Mouse (Mus musculus) frontal cortex, postnatal 10 days (tissue): ENCODE results near the gene Zfp599.
A peak's percentile ranks its signal among the peaks of the same experiment; 100 is the strongest.
"Not testable (repeated sequence)": the region's sequence is repeated elsewhere in the genome, so short reads cannot be mapped to it uniquely, and the experiment has no call there.

Experiments used
- DNase-seq, 2 experiments: peaks; one replicate each; pipeline ENCODE4 v3.0.0; 2022; ENCODE audit warnings: low spot score in 2 of 2, mixed read lengths in 1 of 2

Zfp599 gene

GRCm38 (mm10) chr9:22259184-22260091, at the start of gene Zfp599:
TSS of gene Zfp599 (minus strand) at chr9:22259895.
- DNase-seq = peak; percentile 34 to 51

GRCm38 (mm10) chr9:22307920-22308262, 48.2 kb upstream of the Zfp599 start:
- DNase-seq = not testable (repeated sequence)

- peak; percentile 92 to 94 for DNase-seq
Observed at GRCm38 (mm10) chr9:22307156-22307919, 47.6 kb upstream of the Zfp599 start, which contains the start of gene Zfp810. TSS of gene Zfp810 (minus strand) at chr9:22307648.

- DNase-seq = no peak
Observed at GRCm38 (mm10) chr9:22306726-22307125, 47.0 kb upstream of the Zfp599 start.

GRCm38 (mm10) chr9:22302199-22302598, 42.5 kb upstream of the Zfp599 start:
- no peak for DNase-seq

GRCm38 (mm10) chr9:22278733-22279132, 19.0 kb upstream of the Zfp599 start:
- no peak for DNase-seq

- DNase-seq = no peak
Observed at GRCm38 (mm10) chr9:22268886-22269285, 9.2 kb upstream of the Zfp599 start.

- no peak for DNase-seq
Observed at GRCm38 (mm10) chr9:22262611-22263010, 2.9 kb upstream of the Zfp599 start.

- no peak for DNase-seq
Observed at GRCm38 (mm10) chr9:22261594-22261993, 1.9 kb upstream of the Zfp599 start.

GRCm38 (mm10) chr9:22260092-22260422, 362 bp upstream of the Zfp599 start:
- DNase-seq = no peak

- DNase-seq = no peak
Observed at GRCm38 (mm10) chr9:22258784-22259183, 911 bp downstream of the Zfp599 start.

- DNase-seq = no peak
Observed at GRCm38 (mm10) chr9:22256579-22256978, 3.1 kb downstream of the Zfp599 start.

- no peak for DNase-seq
Observed at GRCm38 (mm10) chr9:22244242-22244641, 15.5 kb downstream of the Zfp599 start.

GRCm38 (mm10) chr9:22240001-22240400, 19.7 kb downstream of the Zfp599 start:
- no peak for DNase-seq

- no peak for DNase-seq
Observed at GRCm38 (mm10) chr9:22230556-22230955, 29.1 kb downstream of the Zfp599 start.

GRCm38 (mm10) chr9:22230061-22230460, 29.6 kb downstream of the Zfp599 start:
- DNase-seq = no peak

- no peak for DNase-seq
Observed at GRCm38 (mm10) chr9:22229386-22230026, 30.2 kb downstream of the Zfp599 start.

- no peak for DNase-seq
Observed at GRCm38 (mm10) chr9:22226846-22227245, 32.8 kb downstream of the Zfp599 start.

GRCm38 (mm10) chr9:22226389-22226673, 33.4 kb downstream of the Zfp599 start:
- not testable (repeated sequence) for DNase-seq

GRCm38 (mm10) chr9:22225581-22226388, 33.9 kb downstream of the Zfp599 start, which contains the start of gene Zfp809:
TSS of gene Zfp809 (plus strand) at chr9:22225714.
- peak; percentile 96 to 99 for DNase-seq
